Mouse (Mus musculus): ENCODE measurements around the gene Batf2.
A peak's percentile ranks its signal among the peaks of the same experiment; 100 is the strongest.
"Not testable (repeated sequence)": the region's sequence is repeated elsewhere in the genome, so short reads cannot be mapped to it uniquely, and the experiment has no call there.

Gene Batf2

GRCm38 (mm10) chr19:6132171-6132827 is 8.5 kb upstream of the Batf2 start:
- no peak for DNase-seq (ENCODE audit: low read depth)

- DNase-seq (ENCODE audit: low read depth) = not testable (repeated sequence)
Observed at GRCm38 (mm10) chr19:6133197-6133596, 7.6 kb upstream of the Batf2 start.

GRCm38 (mm10) chr19:6136397-6136796 is 4.4 kb upstream of the Batf2 start:
- DNase-seq (ENCODE audit: low read depth) = no peak

DNA sequence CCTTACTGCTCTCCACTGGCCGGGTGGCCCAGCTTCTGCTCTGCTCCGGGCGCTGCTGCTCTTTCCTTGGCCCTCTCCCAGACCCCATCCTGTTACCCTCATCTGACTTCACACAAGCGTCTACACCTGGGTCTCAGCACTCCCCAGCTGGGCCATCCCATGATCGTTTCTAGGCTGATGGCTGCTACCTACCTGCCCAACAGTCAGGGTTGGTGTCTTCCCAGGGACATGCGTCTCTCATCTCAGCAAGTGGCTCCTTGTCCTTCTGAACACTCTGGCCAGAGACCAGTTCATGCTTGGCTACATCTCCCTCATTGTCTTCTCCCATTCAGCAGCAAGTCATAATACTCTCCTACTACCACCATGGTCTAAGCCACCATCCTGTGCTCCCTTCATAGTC is 1.1 kb upstream of the Batf2 start:
- DNase-seq (ENCODE audit: low read depth) = no peak

GRCm38 (mm10) chr19:6140374-6140677 is 457 bp upstream of the Batf2 start:
- DNase-seq (ENCODE audit: low read depth) = no peak

- DNase-seq (ENCODE audit: low read depth) = peak; percentile 89
Observed at GRCm38 (mm10) chr19:6141394-6141749, 589 bp downstream of the Batf2 start, which contains the start of gene Arl2. Gene Arl2, minus strand, starts transcription at chr19:6141548.

DNA sequence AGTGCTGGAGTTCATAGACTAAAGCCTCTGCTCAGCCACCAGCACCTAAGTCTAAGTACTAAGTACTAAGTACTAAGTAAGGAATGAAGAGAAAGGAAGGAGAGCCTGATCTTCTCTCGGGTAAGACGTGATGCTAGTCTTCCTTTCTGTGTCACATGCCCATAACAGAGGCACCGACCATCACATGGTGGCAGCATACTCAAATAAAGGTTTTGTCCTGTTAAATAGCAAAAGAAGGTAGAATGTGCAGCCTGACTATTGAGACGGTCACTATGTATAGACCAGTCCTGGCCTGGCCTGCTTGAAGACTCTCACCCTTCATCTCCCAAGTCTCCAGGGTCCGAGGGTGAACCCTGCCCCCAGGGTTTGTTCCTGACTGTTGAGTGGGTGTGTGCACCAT is 4.1 kb downstream of the Batf2 start:
- DNase-seq (ENCODE audit: low read depth) = no peak

GRCm38 (mm10) chr19:6155174-6155573 is 14.4 kb downstream of the Batf2 start:
- DNase-seq (ENCODE audit: low read depth) = no peak

DNA sequence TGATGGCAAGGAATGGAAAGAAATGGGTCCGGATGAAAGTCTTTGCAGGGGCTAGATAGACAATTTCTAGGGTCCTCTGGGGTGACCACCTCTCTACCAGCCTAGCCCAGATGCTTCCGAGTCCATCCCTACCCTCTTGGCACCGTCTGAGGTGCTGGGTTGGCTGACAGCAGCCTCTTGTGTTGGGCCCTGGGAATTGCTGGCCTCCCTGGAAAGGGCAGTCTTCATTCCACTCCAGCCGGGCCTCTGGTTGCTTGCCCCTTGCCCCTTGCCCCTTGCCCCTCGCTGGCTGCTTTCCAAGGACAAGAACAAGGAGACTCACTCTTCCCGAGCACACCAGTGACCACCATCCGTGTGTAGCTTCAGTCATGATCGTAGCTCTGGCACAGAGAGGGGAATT is 15.6 kb downstream of the Batf2 start:
- DNase-seq (ENCODE audit: low read depth) = no peak

DNA sequence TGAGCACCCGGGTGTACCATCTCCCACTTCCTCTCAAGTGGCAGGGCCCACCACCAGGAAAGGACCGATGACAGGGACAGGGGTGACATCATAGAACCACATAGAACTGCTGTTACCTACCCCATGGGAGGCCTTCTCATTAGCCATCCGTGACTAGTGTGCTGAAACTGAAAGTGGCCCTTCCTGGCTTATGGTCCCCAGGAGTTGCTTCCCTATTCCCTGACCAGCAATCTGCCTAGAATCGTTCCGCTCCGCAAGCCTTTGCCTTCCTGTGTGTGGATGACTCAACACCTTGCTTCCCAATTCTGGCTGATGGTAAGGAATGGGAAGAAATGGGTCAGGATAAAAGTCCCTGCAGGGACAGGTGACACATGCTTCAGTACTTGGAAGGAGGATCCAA is 16.4 kb downstream of the Batf2 start:
- peak; percentile 40 for DNase-seq (ENCODE audit: low read depth)

DNA sequence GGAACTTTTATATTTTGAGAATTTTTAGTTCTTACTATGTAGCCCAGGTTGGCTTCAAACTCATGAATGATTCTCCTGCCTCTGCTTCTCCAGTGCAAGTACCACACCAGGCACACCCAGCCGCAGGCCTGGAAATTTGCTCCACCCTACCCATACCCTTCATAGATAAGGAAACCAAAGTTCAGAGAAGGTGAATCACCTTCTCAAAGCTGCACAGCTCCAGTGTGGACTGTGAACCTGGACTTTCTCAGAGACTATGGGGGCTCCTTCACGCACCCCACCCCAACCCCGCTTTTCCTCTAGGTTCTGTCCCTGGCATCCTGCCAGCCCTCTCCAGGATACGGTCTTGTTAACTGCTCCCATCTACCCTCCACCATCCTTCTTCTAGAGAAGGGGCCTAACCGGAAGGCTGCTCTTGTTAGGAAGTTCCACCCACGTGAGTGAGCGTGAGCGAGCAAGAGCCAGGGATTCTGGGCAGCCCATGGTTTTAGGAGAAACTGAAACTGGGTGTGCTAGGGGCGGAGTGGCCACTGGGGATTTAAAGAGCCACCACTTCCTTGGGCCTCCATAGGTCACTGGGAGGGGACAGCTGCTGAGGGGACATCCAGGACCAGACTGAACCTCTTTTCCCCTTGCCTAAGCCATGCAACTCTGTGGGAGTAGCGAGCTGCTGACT is 23.2 kb downstream of the Batf2 start:
- no peak for DNase-seq (ENCODE audit: low read depth)

DNA sequence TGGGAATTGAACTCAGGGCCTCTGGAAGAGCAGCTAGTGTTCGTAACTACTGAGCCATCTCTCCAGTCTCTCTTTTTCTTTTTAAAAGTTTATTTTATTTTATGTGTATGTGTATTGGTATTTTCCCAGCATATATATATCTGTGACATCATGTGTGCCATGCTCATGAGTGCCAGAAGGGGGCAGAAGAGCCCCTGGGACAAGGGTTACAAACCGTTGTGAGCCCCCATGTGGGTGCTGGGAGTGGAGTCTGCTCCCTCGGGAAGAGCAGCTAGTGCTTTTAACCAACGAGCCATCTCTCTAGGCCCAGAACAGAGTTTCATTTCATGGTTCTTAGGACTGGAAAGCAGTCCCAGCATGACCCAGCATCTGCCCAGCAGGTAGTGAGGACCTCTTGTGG is 26.0 kb downstream of the Batf2 start:
- no peak for DNase-seq (ENCODE audit: low read depth)

GRCm38 (mm10) chr19:6171215-6171614 is 30.4 kb downstream of the Batf2 start:
- no peak for DNase-seq (ENCODE audit: low read depth)

GRCm38 (mm10) chr19:6174771-6175170 is 34.0 kb downstream of the Batf2 start:
- DNase-seq (ENCODE audit: low read depth) = no peak

DNA sequence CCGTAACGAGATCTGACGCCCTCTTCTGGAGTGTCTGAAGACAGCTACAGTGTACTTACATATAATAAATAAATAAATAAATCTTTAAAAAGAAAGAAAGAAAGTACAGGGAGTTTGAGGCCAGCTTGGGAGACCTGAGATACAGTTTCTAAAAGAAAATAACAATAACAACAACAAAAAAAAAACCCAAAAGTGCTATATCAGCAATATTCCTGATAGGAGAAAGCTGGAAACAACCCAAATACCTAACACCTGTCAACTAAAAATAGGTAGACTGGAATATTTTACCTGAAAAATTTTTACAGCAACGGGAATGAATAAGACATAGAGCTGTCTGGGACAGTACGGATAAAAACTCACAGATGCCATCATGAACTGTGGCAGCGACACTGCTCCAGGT is 38.0 kb downstream of the Batf2 start:
- DNase-seq (ENCODE audit: low read depth) = no peak

DNA sequence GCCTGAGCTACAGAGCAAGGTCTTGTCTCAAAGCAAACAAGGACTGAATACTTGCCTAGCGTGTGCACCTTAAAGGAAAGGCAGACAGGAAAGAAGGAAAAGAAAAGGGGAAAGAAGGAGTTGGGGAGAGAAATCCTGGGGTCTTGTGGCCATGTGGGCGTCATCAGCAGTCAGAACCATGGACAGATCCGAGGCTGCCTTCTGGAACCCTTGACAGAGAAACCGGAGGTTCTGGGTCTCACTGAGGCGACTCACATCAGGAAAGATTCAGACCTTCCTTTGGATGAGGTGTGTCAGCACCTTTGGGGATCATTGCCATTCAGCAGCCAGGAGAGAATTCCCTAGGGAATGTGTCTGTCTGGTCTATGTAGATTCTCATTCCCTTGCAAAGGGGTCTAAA is 40.8 kb downstream of the Batf2 start:
- DNase-seq (ENCODE audit: low read depth) = peak; percentile 25

DNA sequence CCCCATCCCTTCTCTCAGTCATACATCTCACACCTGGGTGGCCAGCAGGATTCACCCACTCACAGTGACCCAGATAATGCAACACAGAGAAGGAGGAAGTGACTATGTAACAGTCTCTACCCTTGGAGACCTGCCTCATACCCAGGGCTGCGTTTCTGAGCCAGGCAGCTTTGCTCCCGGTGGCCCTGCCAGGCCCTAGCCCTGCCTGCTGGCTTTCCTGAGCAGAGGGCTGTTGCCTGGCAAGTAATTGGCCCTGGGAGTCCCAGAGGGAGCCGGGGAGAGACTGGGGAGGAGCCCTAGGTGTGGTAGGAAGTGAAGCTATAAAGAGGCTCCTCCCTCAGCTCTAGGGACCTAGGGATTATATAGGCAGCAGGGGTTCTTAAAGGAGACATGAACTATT is 41.8 kb downstream of the Batf2 start:
- DNase-seq (ENCODE audit: low read depth) = no peak

DNA sequence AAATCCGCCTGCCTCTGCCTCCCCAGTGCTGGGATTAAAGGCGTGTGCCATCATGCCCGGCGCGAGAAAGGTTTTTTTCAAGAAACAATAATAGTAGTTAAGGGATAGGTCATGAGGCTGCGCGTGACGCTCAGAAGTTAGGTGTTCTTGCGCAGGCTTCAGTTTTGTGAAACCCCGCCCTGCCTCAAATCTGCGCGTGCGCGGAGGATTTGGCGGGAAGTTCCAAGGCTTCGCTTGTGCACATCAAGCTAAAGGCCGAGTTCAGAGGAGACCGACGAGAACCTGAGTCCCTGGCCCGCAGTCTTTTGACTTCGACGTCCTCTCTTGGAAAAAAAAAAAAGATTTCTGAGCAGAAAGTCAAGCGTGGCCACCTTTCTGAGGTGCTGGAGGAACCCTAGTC is 43.3 kb downstream of the Batf2 start, which contains the start of gene Majin:
Gene Majin (plus strand): TSS at position 258 of the 400 bp plus-strand sequence.
- DNase-seq (ENCODE audit: low read depth) = no peak

GRCm38 (mm10) chr19:6204265-6204664 is 63.5 kb downstream of the Batf2 start:
- DNase-seq (ENCODE audit: low read depth) = no peak

DNA sequence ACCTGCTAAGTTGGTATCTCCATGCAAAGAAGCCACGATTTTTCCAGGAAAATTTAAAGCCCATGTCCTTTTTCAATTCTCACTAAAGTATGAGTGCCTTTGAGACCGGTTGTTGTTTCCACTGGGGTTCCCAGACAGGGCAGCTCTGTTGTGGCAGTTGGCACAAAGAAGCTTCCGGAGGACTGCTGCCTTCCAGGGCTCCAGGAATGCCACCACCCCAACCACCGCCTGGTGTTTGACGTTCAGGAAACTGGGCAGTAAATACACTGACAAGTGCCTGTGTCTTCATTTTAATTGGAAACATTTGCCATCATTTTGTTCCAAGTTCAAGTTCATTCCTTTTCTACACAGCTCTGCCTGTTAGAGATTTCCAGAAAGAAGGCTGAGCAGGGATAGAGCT is 65.9 kb downstream of the Batf2 start:
- DNase-seq (ENCODE audit: low read depth) = no peak

GRCm38 (mm10) chr19:6216046-6216705 is 75.4 kb downstream of the Batf2 start:
- no peak for DNase-seq (ENCODE audit: low read depth)

- no peak for DNase-seq (ENCODE audit: low read depth)
Observed at GRCm38 (mm10) chr19:6218606-6219005, 77.8 kb downstream of the Batf2 start.

All from c-Kit-positive CD71-negative TER-119-negative erythroid progenitor cells, embryonic 14.5 days (primary cell).